Comparison of ENCODE assay signal across 10 mouse cellular contexts in the genomic region with DNA sequence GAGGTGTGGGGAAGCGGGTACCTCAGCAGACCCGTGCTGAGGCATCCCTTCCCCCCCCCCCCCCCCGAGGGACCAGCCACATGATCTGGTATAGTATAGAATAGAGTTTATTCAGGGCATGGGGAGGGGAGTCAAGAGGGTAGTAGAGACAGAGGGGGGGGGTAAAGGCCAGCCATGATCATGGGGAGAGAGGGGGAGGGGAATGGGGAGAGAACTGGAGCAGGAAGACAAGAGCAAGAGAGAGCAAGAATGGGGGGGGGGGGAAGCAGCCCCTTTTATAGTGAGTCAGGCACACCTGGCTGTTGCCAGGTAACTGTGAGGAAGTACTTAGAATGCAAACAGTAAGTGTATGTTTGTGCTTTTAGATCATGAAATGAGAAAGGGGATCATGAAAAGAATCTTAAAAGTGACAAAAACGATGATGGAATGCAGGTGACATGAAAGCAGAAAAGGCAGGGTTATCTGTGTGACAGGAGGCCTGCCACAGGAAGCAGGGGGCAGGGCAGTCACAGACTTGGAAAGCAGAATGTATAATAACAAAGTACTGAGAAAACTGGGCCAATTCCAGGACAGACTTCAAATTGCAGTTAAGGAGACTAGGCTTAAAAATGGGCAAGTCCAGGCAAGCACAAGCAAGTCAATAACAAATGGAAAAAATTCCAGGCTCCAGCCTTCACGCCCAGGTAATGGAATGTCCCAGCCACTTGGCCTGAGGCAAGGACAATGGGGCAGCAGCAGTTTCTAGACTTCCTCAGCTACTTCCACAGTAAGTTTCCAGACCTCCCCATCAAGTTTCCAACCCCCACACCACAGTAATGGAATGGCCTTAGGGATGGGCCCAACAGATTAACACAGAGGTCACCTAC. TPM values are rescaled to one million over a fixed set of nuclear protein-coding genes. Genes with fewer than 3 reads are reported as not detected.
DNase-seq lines count a peak whose midpoint lies in the region; ATAC-seq lines count a peak whose summit lies in the region.
"Had no signal": no experiment of that assay in that cellular context is flagged by ENCODE, and none has a peak within 500 bp of the region (broad histone marks: within the 10 kb centered on the region; RNA-seq: fewer than 3 reads in every experiment).

No protein-coding gene starts in this region.

- no peaks in the 10 kb centered on the region for H3K36me3 ChIP-seq in heart, embryonic 11.5 days (ENCODE audit: control insufficient read depth, insufficient read depth, low read length)
- no peaks in the 10 kb centered on the region for H3K36me3 ChIP-seq in stomach, embryonic 16.5 days (ENCODE audit: control insufficient read depth, insufficient read depth, low read length)
- no peaks in the 10 kb centered on the region for H3K36me3 ChIP-seq in midbrain, embryonic 11.5 days (ENCODE audit: control insufficient read depth, insufficient read depth, low read length)
- H3K36me3 ChIP-seq in forebrain, embryonic 16.5 days (ENCODE audit: control insufficient read depth, insufficient read depth), result no peaks in the 10 kb centered on the region
- H3K36me3 ChIP-seq: G1E; limb, embryonic 13.5 days had no signal

- DNase-seq in heart, adult 9 months (ENCODE audit: low spot score in 2 of 2), result peak; percentile 7 to 18
- DNase-seq in fat pad, adult 2 months (ENCODE audit: extremely low read depth, low read depth, low spot score), result peak; percentile 69
- peak; percentile 84 for DNase-seq in kidney, postnatal 14 days
- no peak for DNase-seq in midbrain, embryonic 11.5 days (ENCODE audit: low spot score, missing footprints)
- DNase-seq in layer of hippocampus, adult 9-11 months, result no peak

- H3K4me1 ChIP-seq in heart, embryonic 11.5 days (ENCODE audit: control insufficient read depth, insufficient read depth, low read length), result no peaks in the 10 kb centered on the region
- peaks cover 3% of the 10 kb centered on the region; the same call in 1 of the 2 replicates for H3K4me1 ChIP-seq in stomach, embryonic 16.5 days (ENCODE audit: control insufficient read depth, insufficient read depth, low read length)
- no peaks in the 10 kb centered on the region for H3K4me1 ChIP-seq in midbrain, embryonic 11.5 days (ENCODE audit: control insufficient read depth, insufficient read depth, low read length)
- H3K4me1 ChIP-seq in forebrain, embryonic 16.5 days (replicated peaks; ENCODE audit: control insufficient read depth, insufficient read depth, low read length), result no peaks in the 10 kb centered on the region
- H3K4me1 ChIP-seq: limb, embryonic 13.5 days had no signal

- H3K4me3 ChIP-seq in heart, embryonic 11.5 days (ENCODE audit: low read depth, low read length), result no peak overlapping the region
- no peak overlapping the region for H3K4me3 ChIP-seq in stomach, embryonic 16.5 days (replicated peaks; ENCODE audit: low read length)
- no peak overlapping the region for H3K4me3 ChIP-seq in midbrain, embryonic 11.5 days (ENCODE audit: low read depth, low read length)
- no peak overlapping the region for H3K4me3 ChIP-seq in forebrain, embryonic 16.5 days (replicated peaks; ENCODE audit: low read length)
- H3K4me3 ChIP-seq: limb, embryonic 13.5 days had no signal

- H3K27me3 ChIP-seq in heart, embryonic 11.5 days (ENCODE audit: control insufficient read depth, insufficient read depth, low read length), result no peaks in the 10 kb centered on the region
- H3K27me3 ChIP-seq in stomach, embryonic 16.5 days (ENCODE audit: control insufficient read depth, insufficient read depth, low read length), result no peaks in the 10 kb centered on the region
- H3K27me3 ChIP-seq in midbrain, embryonic 11.5 days (ENCODE audit: control insufficient read depth, insufficient read depth, low read length), result no peaks in the 10 kb centered on the region
- no peaks in the 10 kb centered on the region for H3K27me3 ChIP-seq in forebrain, embryonic 16.5 days (replicated peaks; ENCODE audit: control insufficient read depth, insufficient read depth, low read length)
- H3K27me3 ChIP-seq: limb, embryonic 13.5 days had no signal

- ATAC-seq in heart, embryonic 11.5 days (replicated peaks; ENCODE audit: insufficient number of reproducible peaks, low FRiP score, low TSS enrichment), result no peak
- no peak for ATAC-seq in stomach, embryonic 16.5 days (ENCODE audit: insufficient read depth, low FRiP score)
- ATAC-seq in midbrain, embryonic 11.5 days (ENCODE audit: low FRiP score), result no peak
- ATAC-seq in forebrain, embryonic 16.5 days, result no peak

- no peak overlapping the region for H3K27ac ChIP-seq in heart, embryonic 11.5 days (ENCODE audit: low read depth, low read length)
- H3K27ac ChIP-seq in stomach, embryonic 16.5 days (ENCODE audit: low read length), result peak overlapping the region; percentile 72
- H3K27ac ChIP-seq in midbrain, embryonic 11.5 days (ENCODE audit: low read depth, low read length), result no peak overlapping the region
- H3K27ac ChIP-seq in forebrain, embryonic 16.5 days (ENCODE audit: low read length), result no peak overlapping the region
- H3K27ac ChIP-seq: limb, embryonic 13.5 days had no signal

- H3K9ac ChIP-seq in heart, embryonic 11.5 days (ENCODE audit: low read depth, low read length), result no peak overlapping the region
- H3K9ac ChIP-seq in stomach, embryonic 16.5 days (ENCODE audit: low read length), result no peak overlapping the region
- no peak overlapping the region for H3K9ac ChIP-seq in midbrain, embryonic 11.5 days (ENCODE audit: low read length)
- no peak overlapping the region for H3K9ac ChIP-seq in forebrain, embryonic 16.5 days (replicated peaks; ENCODE audit: low read depth, low read length)
- H3K9ac ChIP-seq: limb, embryonic 13.5 days had no signal

- no peaks in the 10 kb centered on the region for H3K9me3 ChIP-seq in heart, embryonic 11.5 days (replicated peaks; ENCODE audit: control insufficient read depth, low read length)
- no peaks in the 10 kb centered on the region for H3K9me3 ChIP-seq in stomach, embryonic 16.5 days (replicated peaks; ENCODE audit: control insufficient read depth, low read length)
- H3K9me3 ChIP-seq in midbrain, embryonic 11.5 days (ENCODE audit: control insufficient read depth, low read length), result no peaks in the 10 kb centered on the region
- H3K9me3 ChIP-seq in forebrain, embryonic 16.5 days (ENCODE audit: control insufficient read depth, low read length), result no peaks in the 10 kb centered on the region
- H3K9me3 ChIP-seq: G1E; limb, embryonic 13.5 days had no signal

- H3K4me2 ChIP-seq in heart, embryonic 11.5 days, result no peak overlapping the region
- no peak overlapping the region for H3K4me2 ChIP-seq in stomach, embryonic 16.5 days (ENCODE audit: low read depth, low read length)
- no peak overlapping the region for H3K4me2 ChIP-seq in midbrain, embryonic 11.5 days
- no peak overlapping the region for H3K4me2 ChIP-seq in forebrain, embryonic 16.5 days (ENCODE audit: low read length)
- H3K4me2 ChIP-seq: limb, embryonic 13.5 days had no signal

- WGBS in heart, embryonic 11.5 days (ENCODE audit: insufficient replicate concordance), result 33% methylated on average over 5 of the region's 5 CpGs
- WGBS in stomach, embryonic 16.5 days, result 40% methylated on average over 4 of the region's 5 CpGs
- whole genome bisulfite sequencing in midbrain, embryonic 11.5 days, result 62% methylated on average over 4 of the region's 5 CpGs
- 52% methylated on average over 4 of the region's 5 CpGs for WGBS in forebrain, embryonic 16.5 days

RNA-seq across cellular contexts. Expression of gene Igll1, which starts 2.1 kb away (rescaled TPM):
- not detected in 2 replicates for polyA plus RNA-seq in heart, embryonic 11.5 days (2014; fragmentation: Nextera tagmentation; extraction: Ambion mirVana)
- polyA plus RNA-seq in stomach, embryonic 16.5 days (2015; fragmentation: Nextera tagmentation; extraction: Ambion mirVana), result 1.0 and 2.3 TPM in 2 replicates
- polyA plus RNA-seq in midbrain, embryonic 11.5 days (2014; fragmentation: Nextera tagmentation; extraction: Ambion mirVana), result not detected in 2 replicates
- 0.25 TPM in 1 of 2 replicates, not detected in the other for polyA plus RNA-seq in forebrain, embryonic 16.5 days (2015; fragmentation: Nextera tagmentation; extraction: Ambion mirVana)
- polyA plus RNA-seq: G1E had no signal

RNA-seq across cellular contexts. Expression of gene Top3b, which starts 4.6 kb away (rescaled TPM):
- polyA plus RNA-seq in heart, embryonic 11.5 days (2014; fragmentation: Nextera tagmentation; extraction: Ambion mirVana), result 36.7 and 45.0 TPM in 2 replicates
- polyA plus RNA-seq in stomach, embryonic 16.5 days (2015; fragmentation: Nextera tagmentation; extraction: Ambion mirVana), result 51.4 and 53.8 TPM in 2 replicates
- polyA plus RNA-seq in midbrain, embryonic 11.5 days (2014; fragmentation: Nextera tagmentation; extraction: Ambion mirVana), result 50.0 and 56.7 TPM in 2 replicates
- polyA plus RNA-seq in forebrain, embryonic 16.5 days (2015; fragmentation: Nextera tagmentation; extraction: Ambion mirVana), result 72.5 and 84.1 TPM in 2 replicates

RNA-seq across cellular contexts. Expression of gene Vpreb1, which starts 4.7 kb away (rescaled TPM):
- 1.4 and 1.6 TPM in 2 replicates for polyA plus RNA-seq in heart, embryonic 11.5 days (2014; fragmentation: Nextera tagmentation; extraction: Ambion mirVana)
- polyA plus RNA-seq in stomach, embryonic 16.5 days (2015; fragmentation: Nextera tagmentation; extraction: Ambion mirVana), result 2.7 and 3.8 TPM in 2 replicates
- 0.96 and 1.5 TPM in 2 replicates for polyA plus RNA-seq in midbrain, embryonic 11.5 days (2014; fragmentation: Nextera tagmentation; extraction: Ambion mirVana)
- polyA plus RNA-seq in forebrain, embryonic 16.5 days (2015; fragmentation: Nextera tagmentation; extraction: Ambion mirVana), result 3.0 and 4.4 TPM in 2 replicates

RNA-seq across cellular contexts. Expression of gene Ppm1f, which starts 30.3 kb away (rescaled TPM):
- polyA plus RNA-seq in heart, embryonic 11.5 days (2014; fragmentation: Nextera tagmentation; extraction: Ambion mirVana), result 14.6 and 25.5 TPM in 2 replicates
- 21.8 and 23.1 TPM in 2 replicates for polyA plus RNA-seq in stomach, embryonic 16.5 days (2015; fragmentation: Nextera tagmentation; extraction: Ambion mirVana)
- polyA plus RNA-seq in midbrain, embryonic 11.5 days (2014; fragmentation: Nextera tagmentation; extraction: Ambion mirVana), result 16.9 TPM in 2 replicates
- polyA plus RNA-seq in forebrain, embryonic 16.5 days (2015; fragmentation: Nextera tagmentation; extraction: Ambion mirVana), result 28.3 and 29.3 TPM in 2 replicates

RNA-seq across cellular contexts. Expression of gene Spag6l, which starts 36.7 kb away (rescaled TPM):
- polyA plus RNA-seq in heart, embryonic 11.5 days (2014; fragmentation: Nextera tagmentation; extraction: Ambion mirVana), result 0.17 TPM in 1 of 2 replicates, not detected in the other
- 0.15 and 0.65 TPM in 2 replicates for polyA plus RNA-seq in stomach, embryonic 16.5 days (2015; fragmentation: Nextera tagmentation; extraction: Ambion mirVana)
- 1.9 and 2.2 TPM in 2 replicates for polyA plus RNA-seq in midbrain, embryonic 11.5 days (2014; fragmentation: Nextera tagmentation; extraction: Ambion mirVana)
- 10.3 and 12.5 TPM in 2 replicates for polyA plus RNA-seq in forebrain, embryonic 16.5 days (2015; fragmentation: Nextera tagmentation; extraction: Ambion mirVana)
- polyA plus RNA-seq: G1E had no signal

Comparison
In these comparisons a context has a peak if more than half of its experiments do, and no peak if none do; other contexts are left out.
1. DNase-seq: peak in heart, adult 9 months (2 of 2), fat pad, adult 2 months (single experiment) and kidney, postnatal 14 days (single experiment); none in midbrain, embryonic 11.5 days (single experiment) and layer of hippocampus, adult 9-11 months (single experiment).